Mouse (Mus musculus) kidney, embryonic 15.5 days (tissue): Measurements from ENCODE around the gene Gm8122. TPM values are rescaled to one million over a fixed set of nuclear protein-coding genes. Genes with fewer than 3 reads are reported as not detected.
"Not testable (repeated sequence)": the region's sequence is repeated elsewhere in the genome, so short reads cannot be mapped to it uniquely, and the experiment has no call there.

Source experiments
- ATAC-seq: fragments of 200-750 bp; cut with Nextera tagmentation; replicated peaks from 2 replicates; pipeline ENCODE4 v1.8.0; 2017; ENCODE audit warnings: moderate TSS enrichment; ENCODE audit not compliant: low FRiP score
- H3K27ac ChIP-seq: fragments of 300-500 bp; sonication (generic); 2 replicates; pipeline ENCODE4 v1.5.1; 2015; ENCODE audit warnings: mild to moderate bottlenecking, inconsistent platforms
- H3K27me3 ChIP-seq: fragments of 300-500 bp; sonication (generic); 2 replicates; pipeline ENCODE4 v1.6.1; 2015; ENCODE audit warnings: inconsistent platforms
- H3K36me3 ChIP-seq: fragments of 300-500 bp; sonication (generic); 2 replicates; pipeline ENCODE4 v1.6.1; 2015; ENCODE audit warnings: inconsistent platforms
- H3K4me1 ChIP-seq: fragments of 300-500 bp; sonication (generic); 2 replicates; pipeline ENCODE4 v1.6.1; 2015; ENCODE audit warnings: inconsistent platforms
- H3K4me2 ChIP-seq: fragments of 300-500 bp; sonication (generic); 2 replicates; pipeline ENCODE4 v1.6.1; 2015; ENCODE audit warnings: moderate library complexity, mild to moderate bottlenecking, inconsistent platforms
- H3K4me3 ChIP-seq: fragments of 300-500 bp; sonication (generic); replicated peaks from 2 replicates; pipeline ENCODE4 v1.5.1; 2015; ENCODE audit warnings: mild to moderate bottlenecking, inconsistent platforms
- H3K9ac ChIP-seq: fragments of 300-500 bp; sonication (generic); 2 replicates; pipeline ENCODE4 v1.6.1; 2015; ENCODE audit warnings: mild to moderate bottlenecking, inconsistent platforms
- H3K9me3 ChIP-seq: fragments of 300-500 bp; sonication (generic); replicated peaks from 2 replicates; pipeline ENCODE4 v1.6.1; 2016; ENCODE audit warnings: inconsistent platforms
- WGBS: fragments of 180-500 bp; shearing (Covaris S2); methylation state at CpG from one replicate; pipeline ENCODE4 v1.1.7; 2015; ENCODE audit warnings: mixed read lengths; 5-methylcytosine and 5-hydroxymethylcytosine counted together
- polyA plus RNA-seq: library from polyadenylated mRNA; unstranded; fragments of >200 nt; fragmentation: Nextera tagmentation; extraction: Ambion mirVana; gene quantifications from 2 replicates; pipeline ENCODE4 v1.2.1, GENCODE M21; 2015

Gm8122 gene
- not detected in 2 replicates for polyA plus RNA-seq

- H3K9me3 ChIP-seq, H3K4me3 ChIP-seq, H3K9ac ChIP-seq, ATAC-seq, H3K4me1 ChIP-seq, H3K27ac ChIP-seq, H3K36me3 ChIP-seq, H3K27me3 ChIP-seq, H3K4me2 ChIP-seq: not testable (repeated sequence)
- whole genome bisulfite sequencing: 92% methylated on average over 4 of the region's 4 CpGs
Observed at GRCm38 (mm10) chr14:43235204-43235603, at the start of gene Gm8122. Gene Gm8122 (minus strand): TSS chr14:43235304.

GRCm38 (mm10) chr14:43278681-43279080 lies 43.6 kb upstream of the Gm8122 start:
- 93% methylated on average over 3 of the region's 3 CpGs for WGBS
- not testable (repeated sequence) for H3K4me1 ChIP-seq, H3K9ac ChIP-seq

DNA sequence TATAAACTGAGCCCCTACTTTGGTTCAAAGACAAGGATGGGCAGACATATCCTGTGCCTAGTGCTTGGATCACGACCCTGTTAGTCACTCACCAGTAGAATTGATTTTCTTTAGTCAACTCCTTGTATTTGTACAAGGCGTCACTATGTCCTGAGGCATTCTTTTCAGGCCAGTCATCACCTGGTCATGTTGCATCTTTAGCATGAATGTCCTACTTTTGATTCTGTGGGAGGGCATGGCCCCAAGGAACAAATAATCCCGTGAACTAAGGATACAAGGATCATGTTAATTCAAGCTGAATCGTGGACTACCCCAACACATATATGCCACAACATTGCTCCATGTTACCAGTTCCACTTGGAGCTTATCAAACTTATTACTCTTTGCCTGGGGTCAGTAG lies 43.0 kb upstream of the Gm8122 start:
- ATAC-seq, H3K9ac ChIP-seq, H3K9me3 ChIP-seq, H3K4me1 ChIP-seq, H3K36me3 ChIP-seq, H3K27ac ChIP-seq, H3K4me2 ChIP-seq, H3K27me3 ChIP-seq, H3K4me3 ChIP-seq: not testable (repeated sequence)
- WGBS: 80% methylated on average over 4 of the region's 4 CpGs

More at GRCm38 (mm10) chr14:43278681-43279080, 43.6 kb upstream of the Gm8122 start:
- H3K27ac ChIP-seq, H3K9me3 ChIP-seq, H3K4me2 ChIP-seq, H3K36me3 ChIP-seq, ATAC-seq, H3K27me3 ChIP-seq, H3K4me3 ChIP-seq: not testable (repeated sequence)

DNA sequence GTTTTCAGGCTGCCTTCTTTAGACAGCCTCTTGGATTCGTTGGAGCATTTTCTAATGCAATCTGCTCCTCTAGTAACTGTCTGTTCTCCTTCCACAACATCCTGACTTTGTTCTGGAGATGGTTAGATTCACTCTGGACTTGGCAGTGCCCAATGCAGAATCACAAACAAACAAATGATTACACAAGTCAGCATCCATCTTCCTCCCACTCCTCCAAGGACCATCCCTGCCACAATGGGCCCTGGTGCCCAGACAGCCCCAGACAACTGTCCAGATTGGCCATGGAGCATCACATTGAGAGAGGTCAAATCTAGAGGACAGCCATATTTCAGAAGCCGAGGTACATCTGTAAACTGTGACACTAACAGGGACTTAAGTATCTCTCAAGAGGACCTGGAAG lies 42.4 kb upstream of the Gm8122 start:
- H3K27ac ChIP-seq, H3K9me3 ChIP-seq, H3K9ac ChIP-seq, ATAC-seq, H3K4me2 ChIP-seq, H3K27me3 ChIP-seq, H3K4me3 ChIP-seq, H3K4me1 ChIP-seq, H3K36me3 ChIP-seq: not testable (repeated sequence)
- WGBS: 68% methylated on average over 2 of the region's 2 CpGs

DNA sequence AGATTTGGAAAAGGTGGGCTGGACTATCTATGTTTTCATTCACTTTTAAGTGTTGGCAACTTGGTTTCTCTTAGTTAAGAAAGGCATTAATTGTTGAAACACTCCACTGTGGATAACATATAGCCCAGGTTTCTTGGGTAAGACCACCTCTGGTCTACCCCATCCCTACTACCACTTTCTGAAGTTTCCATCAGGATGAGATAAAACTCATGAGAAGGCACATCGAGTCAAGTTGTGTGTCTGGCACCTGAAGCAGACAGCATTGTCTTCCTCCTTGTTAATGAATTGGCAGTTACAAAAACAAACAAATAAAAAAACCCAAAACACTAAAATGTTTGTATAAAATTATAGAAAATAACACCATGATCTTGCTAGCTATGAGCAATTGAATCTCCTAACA lies 40.6 kb upstream of the Gm8122 start:
- H3K9me3 ChIP-seq, H3K36me3 ChIP-seq, H3K4me3 ChIP-seq, H3K27me3 ChIP-seq, H3K27ac ChIP-seq, H3K4me2 ChIP-seq, H3K9ac ChIP-seq, ATAC-seq, H3K4me1 ChIP-seq: not testable (repeated sequence)
- 93% methylated on average over 1 of the region's 1 CpGs for WGBS

GRCm38 (mm10) chr14:43274986-43275511 lies 39.9 kb upstream of the Gm8122 start, which contains the start of gene Gm9732:
Gene Gm9732 (plus strand): TSS chr14:43275036.
- H3K9ac ChIP-seq, H3K27me3 ChIP-seq, H3K4me2 ChIP-seq, ATAC-seq, H3K9me3 ChIP-seq, H3K36me3 ChIP-seq, H3K4me1 ChIP-seq, H3K27ac ChIP-seq, H3K4me3 ChIP-seq: not testable (repeated sequence)
- WGBS: 89% methylated on average over 8 of the region's 8 CpGs

- WGBS: 91% methylated on average over 1 of the region's 1 CpGs
- H3K4me1 ChIP-seq, H3K9me3 ChIP-seq, H3K27ac ChIP-seq, ATAC-seq, H3K4me3 ChIP-seq, H3K9ac ChIP-seq, H3K4me2 ChIP-seq, H3K36me3 ChIP-seq, H3K27me3 ChIP-seq: not testable (repeated sequence)
Observed at GRCm38 (mm10) chr14:43273161-43273560, 38.1 kb upstream of the Gm8122 start.

DNA sequence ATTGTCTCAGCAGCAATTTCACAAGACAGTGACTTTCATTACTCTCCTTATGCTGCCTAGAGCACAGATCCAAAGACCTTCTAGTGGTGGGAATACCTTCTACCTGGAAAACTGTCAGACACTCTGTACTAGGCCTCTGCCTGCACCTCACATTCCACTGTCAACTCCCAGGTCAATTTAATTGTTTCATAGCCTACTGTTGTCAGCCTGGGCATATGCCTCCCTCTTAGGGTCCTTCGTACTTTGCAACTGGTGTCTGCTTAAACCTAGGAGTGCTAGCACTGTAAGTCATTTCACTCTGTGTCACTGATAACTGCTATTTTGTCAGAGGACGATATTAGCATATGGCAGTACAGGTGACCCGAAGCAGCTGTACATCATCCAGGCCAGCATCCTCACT lies 34.1 kb upstream of the Gm8122 start:
- 81% methylated on average over 3 of the region's 3 CpGs for WGBS
- not testable (repeated sequence) for ATAC-seq, H3K4me1 ChIP-seq, H3K9ac ChIP-seq, H3K27me3 ChIP-seq, H3K36me3 ChIP-seq, H3K9me3 ChIP-seq, H3K4me2 ChIP-seq, H3K27ac ChIP-seq, H3K4me3 ChIP-seq

DNA sequence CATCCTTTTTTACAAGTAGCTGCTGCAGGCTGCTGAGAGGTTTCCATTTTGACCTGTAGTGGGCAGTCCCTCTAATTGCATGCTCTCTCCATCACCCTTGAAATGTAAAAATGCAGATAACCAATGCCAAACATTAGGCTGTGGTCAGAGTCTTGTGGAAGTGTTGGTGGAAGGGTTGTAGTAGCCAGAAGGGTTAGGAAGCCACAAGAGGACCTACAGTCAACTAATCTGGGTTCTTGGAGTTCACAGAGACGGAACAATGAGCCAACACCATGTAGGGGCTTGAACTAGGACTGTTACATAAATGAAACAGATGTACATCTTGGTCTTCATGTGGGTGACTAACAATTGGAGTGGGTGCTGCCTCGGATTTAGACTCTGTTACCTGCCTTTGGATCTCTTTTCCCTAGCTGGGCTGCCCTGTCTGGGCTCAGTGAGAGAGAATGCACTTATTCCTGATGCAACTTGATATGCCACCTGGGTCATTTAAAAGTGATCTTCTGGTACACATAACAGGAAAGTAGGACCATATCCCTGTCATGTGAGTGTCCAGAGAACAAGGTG lies 33.5 kb upstream of the Gm8122 start:
- H3K4me3 ChIP-seq, H3K27me3 ChIP-seq, H3K4me1 ChIP-seq, H3K36me3 ChIP-seq, H3K4me2 ChIP-seq, ATAC-seq, H3K9me3 ChIP-seq, H3K27ac ChIP-seq, H3K9ac ChIP-seq: not testable (repeated sequence)
- 62% methylated on average over 2 of the region's 2 CpGs for WGBS

DNA sequence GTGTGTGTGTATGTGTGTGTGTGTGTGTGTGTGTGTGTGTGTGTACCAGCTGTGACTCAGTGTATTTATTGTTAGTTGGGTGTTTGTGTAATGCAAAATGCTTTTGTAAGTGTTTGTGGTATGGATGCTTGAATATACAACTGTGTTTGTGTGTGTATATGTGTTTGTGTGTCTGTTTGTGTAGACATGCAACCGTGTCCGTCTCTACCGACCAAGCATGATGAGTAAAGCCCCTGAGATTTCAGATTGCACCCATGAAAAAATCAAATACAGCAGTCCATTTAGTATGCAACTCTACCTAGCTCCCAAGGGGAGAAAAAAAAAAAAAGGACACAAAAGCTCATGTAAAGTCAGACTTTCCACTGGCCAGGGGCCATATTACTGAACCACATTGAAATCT lies 28.3 kb upstream of the Gm8122 start:
- not testable (repeated sequence) for H3K4me3 ChIP-seq, H3K9me3 ChIP-seq
- 72% methylated on average over 3 of the region's 3 CpGs for WGBS

DNA sequence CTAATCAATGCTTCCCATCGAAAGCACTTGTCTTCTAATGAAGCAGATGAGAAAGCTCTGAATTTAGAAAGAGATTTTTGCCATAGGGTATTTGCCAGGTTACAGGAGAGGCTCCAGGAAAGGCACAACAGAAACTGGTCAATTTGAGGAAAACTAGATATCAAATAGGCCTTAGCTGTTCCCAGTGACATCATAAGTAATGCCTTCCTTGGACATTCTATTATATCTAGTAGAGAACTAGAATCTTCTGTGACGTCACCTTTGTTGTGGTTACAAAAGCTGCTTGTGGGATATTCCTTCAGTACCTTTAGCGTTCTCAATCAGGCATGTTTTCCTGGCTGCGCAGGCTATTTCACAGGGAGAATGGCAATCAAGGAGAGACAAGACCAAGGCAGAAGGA lies 23.2 kb upstream of the Gm8122 start, which contains the start of gene Gm8126:
Gene Gm8126, plus strand, starts transcription at position 301 of the 400 bp plus-strand sequence.
- ATAC-seq, H3K9me3 ChIP-seq, H3K27me3 ChIP-seq, H3K4me3 ChIP-seq, H3K4me2 ChIP-seq, H3K9ac ChIP-seq, H3K4me1 ChIP-seq, H3K36me3 ChIP-seq, H3K27ac ChIP-seq: not testable (repeated sequence)
- WGBS: 87% methylated on average over 3 of the region's 4 CpGs

More for the DNA sequence above, 28.3 kb upstream of the Gm8122 start:
- not testable (repeated sequence) for H3K9ac ChIP-seq, ATAC-seq, H3K4me2 ChIP-seq, H3K36me3 ChIP-seq, H3K4me1 ChIP-seq, H3K27me3 ChIP-seq, H3K27ac ChIP-seq

GRCm38 (mm10) chr14:43256511-43256910 lies 21.4 kb upstream of the Gm8122 start:
- H3K4me3 ChIP-seq, H3K36me3 ChIP-seq, ATAC-seq, H3K4me2 ChIP-seq, H3K9ac ChIP-seq, H3K9me3 ChIP-seq, H3K27ac ChIP-seq, H3K27me3 ChIP-seq, H3K4me1 ChIP-seq: not testable (repeated sequence)
- WGBS: 65% methylated on average over 1 of the region's 1 CpGs
